Mouse (Mus musculus) NIH3T3 (cell line): ENCODE measurements around the gene Cct8.
"Not testable (repeated sequence)": the region's sequence is repeated elsewhere in the genome, so short reads cannot be mapped to it uniquely, and the experiment has no call there.

Experiments used
- DNase-seq: peaks from one replicate; pipeline ENCODE4 v3.0.0-alpha.2; 2012; ENCODE audit warnings: low read depth

Gene Cct8

DNA sequence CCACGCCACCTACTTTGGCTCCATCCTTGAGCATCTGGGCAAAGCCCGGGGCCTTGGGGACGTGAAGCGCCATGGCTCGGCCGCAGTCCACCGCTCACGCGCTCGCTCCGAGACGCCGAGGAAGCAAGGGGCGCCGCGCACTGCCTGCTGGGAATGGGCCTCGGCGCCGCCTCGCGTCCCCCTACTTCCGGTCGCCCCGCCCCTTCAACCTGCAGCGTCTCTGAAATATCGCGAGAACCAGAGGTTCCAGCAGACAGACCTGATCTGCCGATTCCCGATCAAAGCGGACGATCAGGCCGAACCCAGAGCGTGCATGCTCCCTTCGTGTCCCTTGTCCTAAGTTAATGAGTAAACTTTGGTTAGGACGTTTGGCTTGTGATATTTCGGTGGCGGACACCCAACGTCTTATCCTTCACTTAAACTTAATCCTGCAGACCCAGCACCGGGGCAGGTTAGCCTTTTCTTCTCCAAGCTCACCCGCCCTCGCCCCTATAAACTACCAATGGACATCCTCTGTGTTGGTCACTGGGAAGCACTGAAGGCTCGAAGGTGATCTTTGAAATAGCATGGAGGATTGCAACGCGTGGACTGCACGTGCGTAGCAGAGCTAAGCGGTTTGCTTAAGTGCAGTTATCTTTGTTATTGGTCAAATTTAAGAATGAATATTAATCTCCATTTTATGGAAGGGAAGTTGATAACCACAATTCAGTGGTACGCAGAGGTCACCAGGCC lies at the start of gene Cct8:
Gene Cct8 (minus strand): TSS at position 158 of the 732 bp plus-strand sequence.
- peak; percentile 97 for DNase-seq

DNA sequence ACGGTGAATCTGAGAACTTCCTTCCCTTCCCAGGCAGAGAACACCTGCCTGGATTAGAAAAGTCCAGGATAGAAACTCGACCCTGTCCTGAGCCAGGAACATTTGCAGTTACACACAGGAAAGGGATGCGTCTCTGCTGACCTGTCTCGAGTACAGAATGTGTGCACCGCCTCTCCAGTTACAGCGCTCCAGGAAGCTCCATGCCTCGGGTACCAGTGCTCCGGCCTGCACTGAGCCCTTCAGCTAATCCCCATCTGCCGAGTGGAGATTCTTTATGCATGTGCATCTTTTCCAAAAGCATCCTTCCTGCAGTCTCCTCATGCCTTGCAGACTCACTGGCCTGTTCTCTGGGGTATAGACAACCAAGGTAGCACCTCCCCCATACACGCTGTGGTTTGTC lies 33.1 kb upstream of the Cct8 start:
- DNase-seq = no peak

DNA sequence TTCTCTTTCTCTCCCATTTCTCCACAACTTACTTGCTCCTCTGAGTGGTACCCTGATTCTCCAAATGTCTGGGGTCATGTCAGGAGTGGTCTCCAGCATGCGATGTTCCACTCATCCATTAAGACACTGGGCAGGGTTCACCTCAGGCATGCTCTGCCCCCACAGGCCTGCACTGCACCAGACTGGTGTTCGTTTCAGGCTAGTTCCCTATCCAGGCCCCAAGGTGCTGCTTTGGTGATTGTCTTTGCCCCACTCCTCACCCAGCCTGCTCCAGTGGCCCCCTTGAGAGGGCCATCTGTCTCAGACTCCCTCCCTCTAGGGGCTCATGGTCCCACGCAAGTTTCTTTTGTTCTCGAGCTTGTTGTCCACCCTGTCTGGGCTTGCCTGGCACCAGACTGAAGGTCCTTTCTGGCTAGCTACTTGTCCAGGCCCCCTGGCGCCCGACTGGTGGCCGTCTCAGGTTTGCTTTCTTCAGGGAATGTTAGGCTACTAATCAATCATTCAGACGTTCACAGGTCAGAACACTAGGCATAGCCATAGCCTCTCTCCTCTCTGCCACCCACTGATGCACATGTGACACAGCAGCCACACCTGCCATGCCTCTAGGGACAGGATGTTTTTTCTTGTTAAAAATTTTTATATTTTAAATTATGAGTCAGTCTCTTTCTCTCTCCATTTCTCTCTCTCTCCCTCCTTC lies 32.0 kb upstream of the Cct8 start:
- no peak for DNase-seq

DNA sequence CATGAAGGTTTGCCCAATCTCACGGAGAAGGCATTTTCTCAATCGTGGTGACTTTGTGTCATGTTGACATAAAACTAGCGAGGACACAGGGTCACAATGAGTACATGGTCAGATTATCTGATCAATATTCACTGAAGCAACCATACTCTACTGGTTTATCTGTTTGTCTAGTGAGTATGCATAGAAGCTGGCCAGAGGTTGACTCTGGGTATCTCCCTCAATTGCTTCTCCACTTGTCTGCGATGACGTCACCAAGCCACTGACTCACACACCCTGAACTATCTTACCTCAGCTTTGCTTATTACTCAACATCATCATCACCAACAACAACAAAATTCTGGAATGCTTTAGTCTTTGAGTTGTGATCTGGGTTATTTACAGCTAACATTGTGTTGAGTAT lies 28.6 kb upstream of the Cct8 start:
- no peak for DNase-seq

DNA sequence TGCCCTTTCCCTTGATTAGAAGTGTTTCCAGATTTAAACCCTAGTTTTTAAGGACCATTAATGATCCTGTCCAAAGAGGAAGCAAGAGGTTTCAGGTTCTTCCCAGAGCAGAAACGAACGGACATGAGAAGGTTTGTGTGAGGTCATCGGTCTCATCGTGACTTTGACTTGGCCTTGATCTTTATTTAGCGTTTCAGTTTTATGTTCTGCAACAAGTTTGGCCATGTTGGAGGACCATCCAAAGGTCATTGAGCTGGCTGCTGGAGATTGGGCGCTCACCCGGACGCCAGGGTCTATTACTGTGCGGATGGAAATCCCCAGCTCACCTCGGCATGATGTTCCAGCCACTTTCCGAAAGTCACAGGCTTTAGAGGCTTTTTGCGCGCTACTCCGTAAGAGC lies 16.7 kb upstream of the Cct8 start:
- no peak for DNase-seq

DNA sequence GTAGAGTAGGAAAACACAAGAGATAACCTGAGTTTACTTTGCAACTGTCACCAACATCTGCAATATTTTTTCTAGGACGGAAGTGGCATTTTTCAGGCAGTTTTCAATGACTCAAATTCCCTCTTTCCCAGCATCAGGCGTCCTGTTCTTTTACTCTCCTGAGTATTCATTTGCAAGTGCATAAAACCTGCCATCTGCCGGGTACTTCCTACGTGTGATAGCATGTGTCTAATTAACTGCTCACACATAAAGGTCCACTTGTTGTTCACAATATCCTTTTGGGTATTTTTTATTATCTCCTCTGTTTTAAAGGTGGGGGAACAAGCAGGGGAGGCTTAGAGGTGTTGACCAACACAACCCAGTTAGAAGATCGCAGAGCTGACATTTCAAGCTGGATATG lies 16.0 kb upstream of the Cct8 start:
- DNase-seq = no peak

DNA sequence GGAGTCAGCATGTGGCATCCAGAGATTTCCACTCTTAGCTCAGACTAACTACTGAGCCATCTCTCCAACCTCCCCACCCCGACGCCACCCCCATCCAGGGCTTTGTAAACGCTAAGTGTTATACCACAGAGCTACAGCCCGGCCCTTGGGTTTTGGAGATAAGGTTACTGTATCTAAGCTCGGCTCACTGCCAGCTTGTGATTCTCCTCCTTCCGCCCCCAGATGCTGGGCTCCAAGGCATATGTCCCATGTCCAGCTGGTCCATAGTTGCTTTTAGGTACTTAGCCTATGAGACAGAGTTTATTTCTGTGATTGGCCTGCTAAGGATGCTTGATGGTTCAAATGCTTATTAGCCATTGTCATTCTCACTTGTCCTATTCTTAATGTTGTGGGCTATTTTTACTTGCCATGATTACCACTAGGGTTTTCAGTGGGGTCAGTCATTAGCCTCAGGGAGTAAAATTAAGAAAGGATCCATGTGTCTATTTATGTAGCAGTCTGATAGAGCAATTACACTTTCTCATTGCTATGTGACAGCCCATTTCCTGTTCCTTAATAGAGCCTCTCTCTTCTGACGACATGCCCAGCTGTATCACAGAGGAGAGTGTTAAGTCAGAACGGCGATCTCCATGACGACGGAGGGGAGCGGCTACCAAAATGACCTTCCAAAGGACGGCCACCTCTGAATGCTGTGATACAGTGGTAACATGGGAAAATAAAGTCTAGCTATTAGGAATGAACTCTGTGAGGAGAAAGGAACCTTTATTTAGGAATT lies 5.8 kb upstream of the Cct8 start:
- no peak for DNase-seq

DNA sequence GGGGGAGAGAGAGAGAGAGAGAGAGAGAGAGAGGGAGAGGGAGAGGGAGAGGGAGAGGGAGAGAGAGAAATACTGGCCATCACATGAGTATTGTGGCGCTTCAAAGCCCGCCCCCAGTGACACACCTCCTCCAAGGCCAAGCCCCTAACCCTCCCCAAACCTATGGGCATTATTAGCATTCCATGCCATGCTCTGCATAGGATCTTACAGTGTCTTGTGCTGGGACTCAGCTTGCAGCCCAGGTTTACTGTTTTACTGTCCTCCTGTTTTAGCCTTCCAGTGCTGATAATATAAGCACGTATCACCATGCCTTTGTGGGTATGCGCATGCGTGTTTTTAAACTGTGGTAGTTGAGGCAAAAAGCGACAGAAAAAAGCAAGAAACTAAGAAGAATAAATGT lies 3.9 kb upstream of the Cct8 start:
- no peak for DNase-seq

DNA sequence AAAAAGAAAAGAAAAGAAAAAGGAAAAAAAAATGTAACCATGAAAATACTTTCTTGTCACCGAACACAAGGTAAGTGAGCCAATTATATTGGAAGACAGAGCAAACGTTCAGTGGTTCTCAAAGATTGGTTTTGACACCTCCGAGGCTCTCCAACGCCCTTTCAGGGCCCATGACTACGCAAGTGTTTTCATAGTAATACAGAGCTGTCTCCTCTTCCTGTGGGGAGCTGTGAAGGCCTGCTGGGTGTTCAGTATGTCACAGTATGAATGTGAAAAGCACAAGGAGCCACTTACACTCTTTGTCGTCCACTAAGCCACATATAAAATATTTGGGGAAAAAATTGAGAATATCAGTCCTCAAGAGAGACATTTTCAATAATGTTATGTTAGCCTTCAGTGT lies 1.5 kb upstream of the Cct8 start:
- no peak for DNase-seq

DNA sequence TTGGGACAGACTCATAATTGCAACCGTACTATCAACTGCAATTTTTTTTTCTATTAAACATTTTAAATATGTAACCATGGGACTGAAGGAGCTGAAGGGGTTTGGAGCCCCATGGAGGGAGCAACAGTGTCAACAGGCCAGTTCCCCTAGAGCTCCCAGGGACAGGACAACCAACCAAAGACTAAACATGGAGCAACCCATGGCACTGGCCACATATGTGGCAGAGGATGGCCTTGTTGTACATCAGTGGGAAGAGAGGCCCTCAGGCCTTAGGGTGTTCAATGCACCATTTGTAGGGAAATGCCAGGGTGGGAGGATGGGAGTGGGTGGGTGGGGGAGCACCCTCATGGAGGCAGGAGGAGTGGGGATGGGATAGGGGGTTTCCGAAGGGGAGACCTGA lies 1.1 kb upstream of the Cct8 start:
- no peak for DNase-seq

DNA sequence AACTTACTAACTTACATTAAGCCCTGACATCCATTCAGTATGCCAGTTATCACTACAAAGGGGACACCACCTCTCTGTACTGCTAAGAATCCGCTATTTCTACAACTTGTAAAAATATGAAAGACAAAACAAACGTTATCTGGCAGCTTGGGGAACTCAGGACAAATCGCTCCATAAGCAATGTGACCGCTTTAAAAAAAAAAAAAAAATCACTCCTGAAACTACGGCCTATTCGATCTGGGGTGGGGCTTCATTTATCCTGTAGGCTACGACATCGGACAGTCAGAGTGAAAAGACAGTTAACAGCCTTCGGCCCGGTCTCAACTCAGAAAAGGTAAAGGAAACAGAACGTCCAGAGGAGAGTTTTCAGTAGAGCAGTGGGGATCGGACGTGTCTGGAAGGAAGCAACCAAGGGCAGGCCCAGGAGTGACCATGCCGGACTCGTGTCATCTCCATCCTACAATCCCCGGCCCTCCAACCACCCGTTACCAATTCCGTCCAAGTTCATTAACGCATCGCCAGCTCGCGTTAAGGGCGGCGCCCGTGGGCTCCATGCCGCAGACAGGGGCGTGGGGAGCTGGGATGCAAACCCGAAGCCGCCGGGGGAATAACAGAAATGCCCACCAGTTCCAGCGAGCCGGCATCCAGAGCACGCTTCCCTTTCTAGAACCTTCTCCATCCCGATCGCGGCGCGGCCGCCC lies 568 bp downstream of the Cct8 start:
- peak; percentile 16 for DNase-seq

DNA sequence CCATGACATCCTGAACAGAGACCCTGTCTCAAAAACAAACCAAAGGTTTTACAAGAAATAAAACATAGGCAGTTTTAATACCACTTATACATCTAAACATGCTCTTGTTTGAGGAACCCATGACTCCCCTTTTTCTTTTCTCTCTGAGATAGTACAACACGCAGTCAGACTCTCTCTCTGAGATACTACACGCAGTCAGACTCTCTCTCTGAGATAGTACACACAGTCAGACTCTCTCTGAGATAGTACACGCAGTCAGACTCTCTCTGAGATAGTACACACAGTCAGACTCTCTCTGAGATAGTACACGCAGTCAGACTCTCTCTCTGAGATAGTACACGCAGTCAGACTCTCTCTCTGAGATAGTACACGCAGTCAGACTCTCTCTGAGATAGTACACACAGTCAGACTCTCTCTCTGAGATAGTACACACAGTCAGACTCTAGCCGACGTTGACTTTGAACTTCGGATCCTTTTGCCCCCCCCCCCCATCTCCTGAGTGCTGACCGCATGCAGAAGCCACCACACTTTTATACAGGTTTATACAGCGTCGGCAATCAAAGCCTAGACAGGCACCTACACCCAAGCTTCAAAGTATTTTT lies 3.4 kb downstream of the Cct8 start:
- not testable (repeated sequence) for DNase-seq

DNA sequence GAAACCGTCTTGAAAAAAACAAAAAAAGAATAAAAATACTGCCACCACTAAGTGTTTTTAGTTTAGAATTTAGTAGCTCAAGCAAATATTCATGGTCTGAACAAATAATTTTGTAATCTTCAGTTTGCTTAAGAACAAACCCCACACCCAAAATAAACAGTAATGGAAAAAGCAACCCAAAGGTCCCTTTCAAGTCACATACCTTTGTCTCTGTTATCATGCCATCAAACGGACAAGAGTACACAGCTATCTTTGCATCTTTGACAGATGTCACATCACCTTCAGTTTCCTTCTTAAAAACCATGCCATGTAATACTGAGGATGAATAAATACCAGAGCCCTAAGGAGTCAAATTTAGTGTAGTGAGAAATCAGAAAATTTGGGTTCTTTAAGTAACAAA lies 7.1 kb downstream of the Cct8 start:
- no peak for DNase-seq

DNA sequence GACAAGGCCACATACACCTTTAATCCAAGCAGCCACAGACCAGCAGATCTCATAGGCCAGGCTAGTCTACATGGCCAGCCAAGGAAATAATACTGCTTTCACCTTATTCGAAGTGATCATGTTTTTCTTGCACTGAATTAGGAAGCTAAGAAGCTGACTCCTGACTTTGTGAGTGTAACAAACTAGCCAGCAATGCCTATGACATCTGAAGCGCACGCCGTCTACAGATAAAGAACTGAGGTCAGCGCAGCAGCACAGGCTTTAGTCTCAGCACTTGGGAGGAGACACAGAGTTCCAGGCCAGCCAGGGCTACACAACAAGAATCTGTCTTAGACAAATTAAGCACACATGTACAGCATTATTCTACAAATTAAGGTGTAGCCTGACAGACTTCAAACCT lies 8.9 kb downstream of the Cct8 start:
- no peak for DNase-seq

DNA sequence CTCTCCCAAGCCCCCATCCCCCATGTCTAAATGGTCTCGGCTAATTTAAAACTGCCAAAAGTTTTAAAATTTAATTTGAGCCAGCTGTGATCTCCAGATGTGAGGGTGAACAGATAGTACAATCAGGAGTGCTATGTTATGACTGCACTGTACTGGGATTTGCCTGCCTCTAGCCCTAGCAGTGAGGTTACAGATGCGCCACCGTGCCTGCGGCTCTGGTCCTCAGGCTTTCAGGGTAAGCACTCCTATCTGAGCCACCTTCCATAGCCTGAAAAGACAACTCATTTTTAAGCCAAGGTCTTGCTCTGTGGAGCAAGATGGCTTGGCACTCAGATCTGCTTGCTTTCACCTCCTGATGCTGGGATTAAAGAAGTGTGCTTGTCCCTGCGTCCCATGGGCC lies 11.3 kb downstream of the Cct8 start:
- DNase-seq = no peak

DNA sequence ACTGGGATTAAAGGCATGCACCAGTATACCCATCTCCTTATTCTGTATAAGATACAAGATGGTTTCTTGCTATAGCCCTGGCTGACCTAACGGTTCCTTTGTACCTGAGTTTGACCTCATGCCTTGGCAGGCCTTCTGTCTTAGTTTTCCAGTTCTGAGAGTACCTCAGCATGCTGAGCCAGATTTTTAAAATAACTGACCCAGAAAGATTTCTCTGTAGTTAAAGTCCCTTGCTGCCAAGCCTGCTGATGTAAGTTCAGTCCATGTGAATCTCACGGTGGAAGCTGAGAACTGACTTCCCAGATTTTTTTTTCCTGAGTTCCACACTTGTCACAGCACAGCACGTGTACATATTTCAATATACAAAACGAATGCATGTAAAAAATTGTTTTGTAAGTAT lies 25.1 kb downstream of the Cct8 start:
- DNase-seq = no peak

DNA sequence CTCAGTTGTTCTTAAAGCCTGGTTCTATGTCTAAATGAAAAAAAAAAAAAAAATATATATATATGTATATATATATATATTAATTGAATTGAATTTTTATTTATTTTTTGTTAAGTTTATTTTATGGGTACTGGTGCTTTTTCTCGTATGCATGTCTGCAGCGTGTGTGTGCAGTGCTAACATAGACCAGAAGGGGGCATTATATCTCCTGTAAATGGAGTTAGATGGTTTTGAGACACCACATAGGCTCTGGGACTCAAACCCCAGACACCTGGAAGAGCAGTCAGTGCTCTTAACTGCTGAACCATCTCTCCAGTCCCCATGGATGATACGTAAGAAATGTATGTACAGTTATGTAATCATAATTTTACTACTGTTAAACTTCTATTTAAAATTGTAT lies 36.9 kb downstream of the Cct8 start:
- DNase-seq = peak; percentile 20

DNA sequence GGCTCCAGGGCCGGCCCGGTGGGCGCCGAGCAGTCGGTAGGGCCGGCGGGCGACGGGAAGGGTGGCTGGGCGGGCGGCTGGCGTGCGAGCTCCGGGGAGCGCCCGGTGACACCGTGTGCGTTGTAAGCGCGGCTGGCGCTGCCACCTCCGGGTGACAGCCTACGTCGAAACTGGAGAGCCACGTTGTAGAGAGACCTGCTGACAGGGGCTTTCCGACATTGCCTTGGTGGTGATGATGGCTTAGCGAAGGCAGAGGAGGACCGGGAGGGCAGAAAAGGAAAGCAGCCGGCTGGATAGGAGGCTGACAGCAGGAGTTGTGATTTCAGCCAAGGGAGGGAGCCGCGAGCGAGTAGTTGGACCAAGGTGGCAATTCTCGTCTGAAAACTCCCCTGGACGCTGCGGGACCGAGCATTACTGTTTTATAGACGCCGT lies 40.5 kb downstream of the Cct8 start:
- peak; percentile 35 for DNase-seq

DNA sequence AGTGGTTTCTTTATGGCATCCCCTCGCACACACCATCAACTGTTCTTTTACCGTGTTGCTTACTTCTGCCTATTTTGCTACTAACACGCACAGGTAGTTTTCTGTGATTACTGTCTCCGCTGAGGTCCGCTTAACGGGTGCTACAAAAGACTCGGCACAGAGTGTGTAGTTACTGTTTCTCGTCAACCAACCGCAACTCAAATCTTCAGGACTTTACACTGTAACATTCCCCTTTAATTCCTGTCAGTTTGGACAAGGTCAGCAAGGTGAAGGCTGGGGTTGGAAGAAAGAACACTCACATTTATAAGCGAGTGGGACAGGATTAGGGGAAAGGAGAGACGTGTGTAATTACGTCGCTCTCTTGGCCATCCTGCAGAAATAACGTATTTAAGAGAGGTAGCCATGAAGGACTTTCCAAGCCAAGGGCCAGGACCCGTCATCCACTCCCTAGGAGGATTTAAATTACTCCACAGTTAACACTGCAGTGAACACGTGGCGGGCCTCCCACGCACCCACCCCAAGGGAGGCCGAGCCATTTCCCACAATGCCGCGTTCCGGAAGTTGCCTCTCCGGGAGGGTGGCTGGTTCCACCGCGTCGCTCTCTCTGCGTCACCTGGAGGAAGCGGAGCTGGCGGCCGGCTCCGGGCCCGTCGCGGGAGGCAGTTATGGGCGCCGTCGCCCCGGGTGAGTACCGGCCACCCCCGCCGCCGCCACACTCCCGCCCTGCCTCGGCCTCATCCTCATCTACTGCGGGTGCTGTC lies 41.1 kb downstream of the Cct8 start, which contains the start of gene Usp16:
Gene Usp16 (plus strand): TSS at position 285 of the 761 bp plus-strand sequence.
- peak; percentile 93 for DNase-seq

DNA sequence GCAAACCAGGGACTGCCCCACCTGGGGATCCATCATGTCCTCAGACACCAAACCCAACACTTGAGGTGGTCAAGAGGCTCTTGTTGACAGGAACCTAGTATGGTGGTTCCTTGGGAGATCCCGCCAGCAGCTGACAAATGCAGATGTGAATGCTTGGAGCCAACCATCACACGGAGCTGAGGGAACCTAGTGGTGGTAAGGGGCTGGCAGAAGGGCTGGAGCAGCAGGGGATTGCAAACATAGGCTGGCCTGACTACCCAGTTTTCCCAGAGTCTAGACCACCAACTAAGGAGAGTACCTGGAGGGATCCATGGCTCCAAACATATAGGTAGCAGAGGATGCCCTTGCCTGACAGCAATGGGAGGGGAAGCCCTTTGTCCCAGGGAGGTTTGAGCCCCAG lies 42.4 kb downstream of the Cct8 start:
- DNase-seq = no peak

DNA sequence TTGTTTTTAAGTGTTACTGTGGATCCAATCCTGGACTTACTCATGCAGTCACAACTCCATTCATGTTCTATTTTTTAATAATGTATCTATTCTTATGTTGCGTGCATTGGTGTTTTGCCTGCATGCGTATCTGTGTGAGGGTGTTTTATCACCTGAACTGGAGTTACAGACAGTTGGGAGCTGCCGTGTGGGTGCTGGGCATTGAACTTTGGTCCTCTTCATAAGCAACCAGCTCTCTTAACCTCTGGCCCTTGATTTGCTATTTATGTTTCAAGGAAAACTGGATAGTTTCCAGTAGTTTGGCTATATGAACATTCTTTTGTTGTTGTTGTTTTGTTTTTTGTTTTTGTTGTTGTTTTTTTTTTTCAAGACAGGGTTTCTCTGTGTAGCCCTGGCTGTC lies 50.1 kb downstream of the Cct8 start:
- no peak for DNase-seq
